Mouse (Mus musculus): ENCODE results near the gene Rab3a. TPM values are rescaled to one million over a fixed set of nuclear protein-coding genes. Genes with fewer than 3 reads are reported as not detected.

The Rab3a gene
- total RNA-seq, 1 experiment from 2014 or later = 65.2 TPM

DNA sequence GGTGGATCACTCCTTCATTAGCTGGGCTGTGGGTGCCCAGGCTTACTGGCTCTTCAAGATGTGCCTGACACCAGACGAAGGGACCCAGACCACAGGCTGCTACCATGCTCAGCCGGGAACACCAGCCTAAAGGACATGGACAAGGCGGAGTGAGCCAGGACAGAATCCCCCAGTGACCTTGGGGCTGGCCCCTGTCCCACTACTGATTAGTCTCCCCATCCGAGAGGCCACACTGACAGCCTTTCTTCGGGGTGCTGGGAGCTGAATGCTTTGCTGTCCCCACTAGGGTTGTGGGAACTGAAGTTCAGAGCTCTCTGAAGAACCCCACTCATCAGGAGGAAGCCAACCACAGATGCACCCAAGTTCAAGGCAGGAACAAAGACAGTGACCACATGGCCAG is 20.7 kb downstream of the Rab3a start:
- no peak for DNase-seq

DNA sequence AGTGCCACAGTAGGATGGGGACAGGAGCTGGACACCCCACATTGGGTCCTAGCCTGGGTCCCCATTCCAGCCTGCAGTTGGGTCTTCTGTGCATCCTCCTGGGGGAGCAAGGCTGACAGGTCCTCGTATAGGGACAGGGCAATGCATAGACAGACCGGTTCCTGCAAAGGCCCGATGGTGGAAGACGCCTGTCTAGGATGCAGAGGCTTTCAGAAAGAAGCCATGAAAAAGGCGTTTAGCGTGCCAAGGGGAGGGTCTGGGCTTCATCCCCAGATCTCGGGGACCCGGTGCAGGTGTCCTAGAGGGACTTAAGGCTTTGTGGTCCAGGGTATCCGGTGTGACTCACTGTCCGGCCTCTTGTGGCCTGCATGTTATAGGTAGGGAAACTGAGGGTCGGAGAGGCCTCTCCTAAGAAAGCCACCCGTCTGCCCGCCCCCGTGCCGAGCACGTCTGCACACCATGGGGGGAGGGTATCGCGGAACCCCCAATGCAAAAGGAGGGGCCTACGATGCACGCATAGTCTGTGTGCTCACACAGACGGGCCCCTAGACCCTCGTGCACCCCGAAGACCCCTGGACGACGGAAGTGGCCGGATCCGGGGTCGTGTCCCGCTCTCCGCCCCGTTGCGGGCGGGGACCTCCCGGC is 21.5 kb downstream of the Rab3a start:
- no peak for DNase-seq

DNA sequence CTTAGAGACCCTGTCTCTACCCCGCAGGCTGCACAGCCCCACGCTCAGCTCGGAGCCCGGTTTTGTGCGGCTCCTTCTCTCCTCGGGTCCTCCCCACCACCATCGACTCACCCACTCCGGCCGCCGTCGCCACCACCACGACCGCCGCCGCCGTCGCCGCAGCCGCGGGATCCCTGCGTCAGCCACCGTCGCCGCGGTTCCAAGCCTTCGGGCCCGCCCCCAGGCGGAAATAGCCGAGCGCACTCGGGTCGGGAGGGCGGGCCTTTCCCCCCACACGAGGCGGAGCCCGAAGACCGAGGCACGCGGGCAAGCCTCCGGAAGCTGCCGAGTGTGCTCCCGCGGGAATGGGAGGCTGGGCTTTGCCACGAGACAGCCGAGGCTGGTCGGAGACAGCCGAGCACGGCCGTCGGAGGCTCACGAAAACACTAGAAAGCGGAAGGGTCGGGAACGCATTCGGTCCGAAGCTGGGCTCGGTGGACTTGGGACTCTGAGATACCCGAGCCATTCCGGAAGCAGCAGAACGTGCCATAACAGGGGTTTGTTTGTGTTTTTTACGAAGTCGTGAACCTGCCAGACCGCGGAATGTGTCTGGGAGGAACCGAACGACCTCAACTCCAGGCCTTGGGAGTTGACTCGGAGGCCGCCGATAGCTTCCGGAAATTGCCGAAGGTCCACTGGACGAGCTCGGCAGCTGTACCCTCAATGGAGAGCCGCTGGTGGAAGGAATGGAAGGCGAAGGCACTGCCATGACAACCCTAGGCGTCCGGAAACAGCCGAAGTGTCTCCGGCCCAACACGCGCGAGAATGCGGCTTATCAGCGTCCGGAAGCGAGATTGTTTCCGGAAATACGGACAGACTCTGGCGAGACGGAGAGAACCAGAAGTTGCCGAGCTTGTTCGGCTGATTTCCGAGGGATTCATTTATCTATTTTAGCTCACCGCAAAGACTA is 22.3 kb downstream of the Rab3a start, which contains the start of gene Pik3r2:
TSS of gene Pik3r2 (minus strand) at position 218 of the 949 bp plus-strand sequence.
- peak; percentile 99 for DNase-seq

DNA sequence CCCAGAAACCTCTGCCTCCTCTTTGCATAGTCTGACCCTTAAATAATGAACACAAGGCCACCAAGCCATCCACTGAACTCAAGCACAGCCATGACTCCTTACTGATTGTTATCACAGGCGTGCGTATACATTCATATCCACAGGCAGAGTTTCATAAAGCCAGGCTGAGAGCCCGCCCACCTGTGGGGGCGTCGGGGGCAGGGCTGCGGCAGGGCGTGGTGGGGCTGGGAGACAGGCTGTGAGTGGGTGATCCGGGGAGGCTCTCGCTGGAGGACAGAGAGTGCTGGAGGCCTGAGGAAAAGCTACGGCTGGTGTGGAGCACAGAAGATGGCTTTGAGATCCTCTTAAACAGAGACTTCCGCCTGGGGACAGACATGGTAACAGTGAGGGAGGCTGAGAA is 25.6 kb downstream of the Rab3a start:
- DNase-seq = no peak

DNA sequence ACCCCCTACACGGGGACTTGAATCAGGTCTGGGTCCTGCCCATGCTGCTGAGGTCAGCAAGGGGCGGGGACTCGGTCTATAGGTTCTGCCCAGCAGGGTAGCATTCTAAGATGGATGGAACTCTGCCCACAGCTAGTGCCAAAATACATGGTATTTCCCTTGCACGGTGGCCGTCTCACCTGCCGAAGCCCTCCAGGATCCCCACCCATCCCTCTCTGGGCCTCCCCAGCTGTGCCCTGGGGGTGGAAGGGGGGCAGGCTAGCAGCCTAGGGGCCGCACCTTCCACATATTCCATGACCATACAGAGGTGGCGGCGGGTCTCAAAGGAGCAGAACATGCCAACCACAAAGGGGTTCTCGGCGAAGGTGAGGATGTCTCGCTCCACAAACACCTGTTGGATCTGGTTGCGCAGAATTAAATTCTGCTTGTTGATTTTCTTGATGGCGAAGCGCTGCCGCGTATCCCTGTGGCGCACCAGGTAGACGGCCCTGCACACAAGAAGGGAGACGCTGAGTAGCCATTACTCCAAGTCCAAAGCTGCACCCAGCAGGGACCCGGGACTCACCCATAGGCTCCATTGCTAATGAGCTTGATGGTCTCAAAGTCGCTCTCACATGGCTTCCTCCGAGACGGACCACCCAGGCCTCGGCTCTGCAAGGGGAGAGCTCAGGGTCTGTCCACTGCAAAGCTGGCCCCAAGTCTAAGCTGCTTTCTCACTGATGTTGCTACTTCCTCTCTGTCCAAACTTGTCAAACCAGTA is 32.0 kb downstream of the Rab3a start:
- DNase-seq = no peak

DNA sequence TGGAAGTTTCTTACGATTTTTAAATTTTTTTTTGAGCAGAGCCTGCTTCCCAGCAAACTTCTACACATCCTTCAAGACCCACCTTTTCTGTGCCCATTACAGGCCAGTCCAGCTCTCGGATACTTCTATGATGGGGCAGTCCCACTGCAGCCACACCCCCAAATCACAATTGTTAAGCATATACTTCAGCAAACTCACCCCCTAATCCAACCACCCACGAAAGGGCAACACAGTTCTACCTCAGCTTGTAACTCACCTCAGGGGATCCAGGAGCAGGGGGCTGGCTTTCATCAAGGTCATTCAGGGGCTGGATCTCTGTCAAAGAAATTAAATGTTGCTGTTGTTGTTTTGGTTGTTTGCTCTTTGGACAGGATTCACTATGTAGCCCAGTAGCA is 32.6 kb downstream of the Rab3a start:
- no peak for DNase-seq

DNA sequence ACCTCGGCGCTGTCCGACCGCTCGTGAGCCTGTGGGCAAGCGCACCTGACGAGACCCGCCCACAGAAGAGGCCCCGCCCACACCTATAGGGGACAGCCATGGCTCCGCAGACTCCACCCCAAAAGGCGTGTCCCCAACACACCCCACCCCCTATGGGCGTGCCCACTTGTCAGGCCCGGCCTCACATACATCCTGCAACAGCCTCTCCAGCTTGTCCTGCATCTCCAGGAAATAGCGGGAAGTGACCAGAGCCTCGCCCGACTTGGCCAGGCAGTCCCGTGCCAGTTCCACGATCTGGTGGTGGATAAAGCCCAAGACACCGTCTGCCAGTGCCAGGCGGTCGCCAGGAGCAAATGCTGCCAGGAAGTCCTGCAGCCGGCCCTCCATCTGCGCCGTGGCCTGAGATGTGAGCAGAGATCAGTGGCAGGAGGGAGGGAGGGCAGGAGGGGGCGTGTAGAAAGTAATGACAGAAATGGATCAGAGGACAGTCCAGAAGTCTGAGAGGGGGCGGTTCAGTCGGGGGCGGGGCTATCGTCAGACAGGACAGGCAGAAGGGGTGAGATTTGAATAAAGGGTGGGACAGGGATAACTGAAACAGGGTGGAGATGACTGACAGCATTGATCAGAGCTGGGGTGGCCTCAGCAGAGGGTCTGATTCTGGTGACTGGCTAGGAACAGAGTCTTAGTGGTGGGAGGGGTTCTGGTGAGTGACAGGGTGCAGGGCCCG is 33.6 kb downstream of the Rab3a start:
- no peak for DNase-seq

DNA sequence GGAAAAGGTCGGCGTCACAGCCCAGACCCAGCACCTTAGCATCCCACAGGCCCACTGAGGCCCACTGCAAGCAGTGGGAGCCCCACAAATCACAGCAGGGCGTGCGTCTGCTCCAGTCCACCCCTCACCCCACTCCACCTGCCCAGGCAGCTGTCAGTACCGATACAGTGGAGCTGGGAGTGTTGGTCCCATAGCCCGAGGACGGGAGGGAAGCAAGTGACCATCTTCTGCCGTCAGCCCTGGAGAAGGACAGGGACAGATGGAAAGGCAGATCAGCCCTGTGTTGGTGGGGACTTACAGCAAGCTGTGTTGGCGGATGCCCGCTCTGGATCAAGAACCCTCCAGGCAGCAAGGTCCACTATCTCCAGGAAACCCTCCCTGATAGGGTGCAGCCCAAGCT is 34.6 kb downstream of the Rab3a start:
- no peak for DNase-seq

DNA sequence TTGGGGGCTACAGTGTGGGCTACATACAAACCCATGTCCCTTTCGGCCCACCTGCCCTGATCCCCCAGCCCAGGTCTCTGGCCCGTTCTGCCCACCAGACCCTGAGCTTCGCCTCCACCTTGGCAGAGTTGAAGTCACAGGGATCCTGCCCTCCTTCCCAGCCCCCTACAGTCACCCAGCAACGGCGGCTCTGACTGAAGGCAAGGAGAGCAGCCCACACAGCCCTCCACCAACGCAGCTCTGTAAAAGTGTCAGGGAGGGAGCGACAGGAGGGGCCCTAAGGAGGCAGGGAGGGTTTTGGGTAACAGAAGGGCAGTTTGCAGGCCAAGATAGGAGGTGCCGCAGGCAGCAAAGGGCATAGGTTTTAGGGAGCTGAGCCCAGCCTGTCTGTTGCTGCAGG is 36.4 kb downstream of the Rab3a start:
- no peak for DNase-seq

DNA sequence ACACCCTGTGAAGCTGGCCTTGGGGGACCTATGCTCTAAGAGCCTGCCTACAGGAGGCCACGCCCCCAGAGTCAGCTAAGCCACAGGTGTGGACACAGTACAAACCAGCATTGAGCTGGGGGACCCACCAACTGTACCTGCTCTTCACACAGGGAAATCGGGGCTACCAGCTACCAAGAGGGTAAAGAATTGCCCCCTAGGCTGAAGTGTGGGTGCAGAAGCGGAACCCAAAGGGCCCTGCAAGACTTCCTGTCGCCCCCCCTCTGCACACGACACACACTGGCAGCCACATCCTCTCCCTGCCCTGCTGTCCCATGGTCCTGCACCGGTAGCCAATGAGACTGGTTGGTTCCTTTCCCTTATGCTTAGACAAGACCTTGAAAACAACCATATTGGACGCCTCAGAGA is 36.8 kb downstream of the Rab3a start:
- DNase-seq = no peak

DNA sequence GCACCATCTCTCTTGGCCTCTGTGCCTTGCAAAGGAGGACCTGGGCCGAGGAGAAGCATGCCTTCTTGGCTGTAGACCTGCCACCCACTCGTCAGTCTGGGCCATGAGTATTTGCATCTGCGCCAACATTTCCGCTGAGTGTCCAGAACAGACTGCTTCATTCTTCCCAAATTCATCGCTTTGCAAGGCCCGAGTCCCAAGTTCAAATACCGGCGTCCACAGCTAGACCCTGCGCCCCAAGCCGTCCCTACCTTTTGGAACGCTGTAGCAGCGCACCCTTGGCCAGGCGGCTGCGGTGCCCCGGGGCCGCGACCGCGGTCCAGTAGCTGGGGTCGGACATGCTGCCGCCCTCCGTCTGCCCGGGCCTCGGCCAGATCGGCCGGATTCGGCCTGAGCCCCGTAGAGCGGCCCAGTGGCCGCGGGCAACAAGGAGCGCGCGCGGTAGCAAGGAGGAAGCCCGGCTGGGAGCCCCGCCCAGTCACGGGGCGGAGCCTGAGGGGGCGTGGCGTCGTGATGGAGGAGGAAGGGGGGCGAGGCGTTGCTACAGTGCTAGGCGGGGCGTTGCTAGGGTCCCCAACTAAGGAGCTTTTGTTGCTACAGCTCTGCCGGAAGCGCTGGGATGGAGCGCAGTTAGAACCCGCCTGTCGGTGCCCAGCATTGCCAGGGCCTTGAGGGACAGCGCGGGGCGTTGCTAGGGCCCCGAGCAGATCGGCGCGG is 37.7 kb downstream of the Rab3a start:
- DNase-seq = peak; percentile 98

DNA sequence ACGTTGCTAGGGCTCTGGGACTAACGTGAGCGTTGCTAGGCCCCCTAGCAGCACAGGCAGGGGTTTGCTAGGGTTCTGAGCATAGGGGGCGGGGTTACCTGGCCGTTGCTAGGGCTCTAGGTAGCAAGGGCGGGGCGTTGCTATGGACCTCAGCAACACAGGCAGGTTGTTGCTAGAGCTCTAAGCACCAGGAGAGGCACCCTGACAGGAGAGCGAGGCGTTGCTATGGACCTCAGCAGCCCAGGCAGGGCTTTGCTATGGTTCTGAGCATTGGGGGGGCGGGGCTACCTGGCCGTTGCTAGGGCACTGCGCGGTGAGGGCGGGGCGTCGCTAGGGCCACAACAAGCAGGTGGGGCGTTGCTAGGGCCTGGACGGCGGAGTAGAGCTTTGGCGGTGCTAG is 38.2 kb downstream of the Rab3a start:
- DNase-seq = peak; percentile 61

DNA sequence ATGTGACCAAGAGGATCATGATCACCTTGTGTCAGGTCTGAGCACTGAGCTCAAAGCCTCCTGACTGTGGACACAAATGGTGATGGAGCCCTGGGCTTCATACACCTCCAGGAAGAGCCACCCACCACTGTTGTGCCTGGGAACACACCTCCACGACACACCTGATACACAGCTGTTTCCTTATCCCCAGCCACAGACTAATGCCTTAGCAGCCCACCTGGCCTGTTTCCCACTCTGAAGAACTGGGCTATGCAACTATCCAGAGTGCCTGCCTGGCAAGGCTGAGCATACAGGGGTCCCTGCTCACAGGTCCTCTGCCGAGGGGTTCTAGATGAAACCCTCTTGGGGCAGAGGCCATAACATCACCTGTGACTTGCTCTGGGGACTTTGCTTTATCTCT is 39.7 kb downstream of the Rab3a start:
- no peak for DNase-seq

DNA sequence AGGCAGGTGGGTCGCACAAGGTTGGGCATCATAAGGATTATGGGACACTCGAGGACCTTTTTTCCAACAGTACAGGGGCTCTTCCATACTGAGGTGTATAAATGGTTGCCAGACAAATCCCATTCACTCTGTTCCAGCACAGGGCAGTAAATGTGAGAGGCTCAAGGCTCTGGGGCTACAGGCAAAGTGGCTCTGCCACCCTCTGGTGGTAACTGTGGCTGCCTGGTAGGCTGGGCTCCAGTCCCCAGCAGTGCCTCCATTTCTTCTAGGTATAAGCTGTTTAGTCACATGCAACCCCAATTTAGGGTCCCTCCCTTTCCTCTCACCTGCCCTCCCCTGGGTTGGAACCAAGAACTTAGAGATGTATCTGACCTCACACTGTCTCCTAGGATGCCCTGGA is 40.9 kb downstream of the Rab3a start:
- no peak for DNase-seq

DNA sequence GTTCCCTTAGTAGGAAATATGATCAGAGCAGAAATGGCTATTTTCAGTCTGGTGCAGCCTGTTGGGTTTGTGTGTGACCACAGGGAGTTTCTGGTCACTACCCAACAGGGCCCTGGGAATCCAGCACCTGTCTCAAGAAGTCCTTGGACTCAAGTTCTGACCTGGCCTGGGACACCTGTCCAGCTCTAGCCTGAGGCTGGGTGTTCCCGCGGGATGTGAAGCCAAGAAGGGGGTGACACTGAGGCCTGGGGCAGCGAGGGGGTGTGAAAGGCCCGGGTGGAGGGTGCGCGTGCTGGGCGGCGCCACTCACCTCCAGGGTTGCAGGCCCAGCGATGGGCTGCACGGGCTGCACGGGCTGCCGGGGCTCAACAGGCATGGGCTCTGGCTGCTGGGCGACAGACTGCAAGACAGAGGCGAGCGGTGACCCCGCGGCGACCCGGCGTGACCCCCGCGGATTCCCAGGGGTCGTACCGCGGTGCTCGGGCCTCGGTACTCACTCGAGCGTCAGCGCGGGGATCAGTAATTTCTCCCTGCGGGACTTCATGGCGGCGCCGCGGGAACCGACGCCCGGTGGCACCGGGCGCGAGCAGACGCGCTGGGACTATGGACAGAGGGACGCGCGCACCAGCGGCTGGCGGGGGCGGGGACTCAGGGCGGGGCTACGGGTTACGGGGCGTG is 42.1 kb downstream of the Rab3a start:
- DNase-seq = peak; percentile 91

DNA sequence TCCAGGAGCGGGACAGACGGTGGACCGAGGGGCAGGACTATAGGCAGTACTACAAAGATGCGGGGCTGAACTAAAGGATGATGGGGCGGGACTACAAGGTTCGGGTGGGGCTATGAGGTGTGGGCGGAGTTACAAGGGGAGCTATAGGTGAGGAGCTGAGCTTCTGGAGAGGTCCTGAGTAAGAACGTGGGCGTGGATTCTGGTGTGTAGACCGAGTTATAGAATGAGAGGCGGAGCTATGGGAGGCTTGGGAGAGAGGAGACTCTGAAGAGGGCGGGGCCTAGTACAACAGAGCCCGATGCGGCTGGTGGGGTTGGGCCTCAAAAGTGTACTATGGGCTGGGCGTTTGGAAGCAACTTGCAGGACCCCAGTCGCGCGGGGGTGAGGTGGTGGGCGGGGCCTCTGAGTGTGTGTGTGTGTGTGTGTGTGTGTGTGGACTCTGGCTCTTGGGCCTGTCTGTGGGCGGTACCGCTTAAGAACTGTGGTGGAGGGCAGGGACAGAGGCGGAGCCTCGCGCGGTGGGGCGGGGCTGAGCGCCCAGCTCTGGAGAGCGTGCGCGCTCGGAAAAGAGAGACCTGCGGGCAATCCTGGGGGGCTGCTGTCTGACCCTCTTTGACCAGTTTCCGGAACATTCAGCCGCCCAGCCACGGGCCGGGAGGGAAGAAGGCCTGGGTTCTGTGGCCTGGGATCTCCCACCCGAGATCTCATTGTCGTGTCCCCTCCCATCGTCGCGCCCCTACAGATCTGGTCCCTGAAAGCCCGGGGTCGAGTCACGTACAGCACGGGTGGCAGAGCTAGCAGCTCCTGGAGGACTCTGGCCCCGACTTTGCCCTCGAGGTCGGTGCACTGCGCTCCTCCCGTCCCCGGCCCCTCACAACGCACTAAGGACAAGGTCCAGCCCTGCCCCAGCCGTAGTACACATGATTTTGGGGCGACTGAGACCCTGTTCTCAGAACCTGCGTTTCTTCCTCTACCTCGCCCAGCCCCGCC is 42.9 kb downstream of the Rab3a start:
- peak; percentile 85 for DNase-seq

DNA sequence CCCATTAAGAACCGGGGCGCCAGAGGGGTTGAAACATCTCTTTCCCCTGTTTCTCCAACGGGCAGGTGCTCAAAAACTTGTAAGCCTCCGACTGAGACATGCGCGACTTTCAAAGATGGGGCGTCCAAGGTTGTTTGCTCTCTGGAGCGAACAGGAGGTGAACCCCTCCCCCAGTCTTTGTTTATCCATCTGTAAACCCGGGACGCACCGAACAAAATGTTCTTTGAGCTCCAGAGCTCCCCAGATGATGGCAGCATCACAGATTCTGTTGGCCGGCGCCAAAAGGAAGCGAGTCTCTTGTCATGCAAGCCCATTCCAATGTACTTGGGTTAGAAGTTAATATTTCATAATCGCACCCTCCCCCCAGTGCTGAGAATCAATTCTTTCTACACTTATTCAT is 43.8 kb downstream of the Rab3a start:
- DNase-seq = no peak

DNA sequence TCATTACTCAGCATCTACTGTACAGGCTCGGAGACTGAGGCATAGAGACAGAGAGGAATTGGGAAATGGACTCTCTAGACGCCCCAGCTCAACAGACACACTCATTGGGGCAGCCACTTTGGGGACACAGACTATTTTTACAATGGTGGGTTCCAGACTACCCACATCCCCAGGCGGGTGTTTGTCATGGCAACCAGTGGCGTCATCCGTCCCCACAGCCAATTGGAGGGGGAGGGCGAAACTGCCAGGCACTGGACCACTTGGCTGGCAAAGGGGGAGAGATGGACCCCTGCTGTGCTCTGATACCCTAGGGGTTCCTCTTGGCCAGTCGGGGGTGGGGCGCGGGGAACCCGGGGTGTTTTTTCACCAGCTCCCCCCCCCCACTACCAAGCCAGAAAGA is 46.2 kb downstream of the Rab3a start:
- DNase-seq = no peak

DNA sequence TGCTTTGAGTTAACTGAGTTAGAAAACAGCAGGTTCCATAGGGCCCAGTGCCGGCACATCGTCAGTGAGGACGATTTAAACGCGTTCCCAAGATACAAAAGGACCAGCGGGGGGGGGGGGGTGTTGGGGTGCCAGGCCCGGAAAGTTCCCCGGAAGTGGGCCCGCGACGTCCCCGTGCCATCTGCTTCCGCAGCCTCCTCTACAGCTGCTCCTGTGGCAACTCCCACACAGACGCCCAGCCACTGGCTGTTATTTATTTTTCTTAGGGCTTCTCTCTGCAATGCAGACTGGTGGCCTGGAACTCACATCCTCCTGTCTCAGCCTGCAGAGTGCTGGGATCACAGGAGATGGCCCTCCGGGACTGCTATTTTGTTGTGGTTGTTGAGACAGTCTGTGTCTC is 46.7 kb downstream of the Rab3a start:
- no peak for DNase-seq

DNA sequence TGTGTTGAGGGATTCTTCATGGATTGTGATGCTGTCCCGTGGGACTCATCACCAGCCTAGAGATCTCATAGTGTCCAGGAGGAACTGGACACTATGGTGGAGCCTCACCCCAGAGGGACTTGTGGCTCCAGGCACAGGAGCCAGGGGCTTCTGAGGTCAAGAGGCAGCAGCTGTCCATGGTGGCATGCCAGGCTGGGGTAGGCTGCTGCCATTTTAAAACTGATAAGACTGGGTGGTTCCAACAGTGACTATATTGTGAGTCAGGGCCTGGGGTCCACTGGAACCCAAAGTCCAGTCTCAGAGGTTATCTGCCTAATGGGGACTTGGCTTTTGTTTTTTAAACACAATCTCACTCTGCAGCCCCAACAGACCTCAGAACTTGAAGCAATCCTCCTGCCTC is 47.4 kb downstream of the Rab3a start:
- DNase-seq = no peak
